ENCODE assay signal across 11 mouse cellular contexts in the genomic region with DNA sequence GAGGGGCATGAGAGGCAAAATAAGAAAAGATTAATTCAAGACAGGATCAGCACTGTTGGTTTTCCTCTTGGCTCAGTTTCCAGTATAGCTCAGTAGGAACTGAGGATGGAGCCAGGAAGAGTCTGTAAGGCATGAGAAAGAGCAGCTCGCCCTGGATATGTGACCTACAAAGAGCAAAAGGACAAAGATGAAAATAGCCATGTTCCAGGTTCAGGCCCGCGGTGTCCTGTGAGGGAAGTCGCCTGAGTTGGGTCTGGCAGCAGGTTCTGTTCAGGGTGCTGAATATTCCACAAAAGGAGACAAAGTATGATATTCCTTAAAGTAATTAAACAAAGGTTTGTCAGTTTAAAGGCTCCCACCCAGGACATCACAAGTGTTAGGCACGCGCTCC. TPM values are rescaled to one million over a fixed set of nuclear protein-coding genes. Genes with fewer than 3 reads are reported as not detected.
DNase-seq lines count a peak whose midpoint lies in the region; ATAC-seq and TF ChIP-seq lines count a peak whose summit lies in the region.
"Had no signal": no experiment of that assay in that cellular context is flagged by ENCODE, and none has a peak within 500 bp of the region (broad histone marks: within the 10 kb centered on the region; RNA-seq: fewer than 3 reads in every experiment).

No protein-coding gene starts in this region.

- TF ChIP-seq EP300 in heart, adult 2 months (IDR thresholded peaks at IDR 0.05; ENCODE audit: insufficient read depth, low read depth, low read length): 0 out of 2 replicates have a peak, but pooled peaks have one; percentile 49

- H3K4me1 ChIP-seq in heart, adult 2 months (ENCODE audit: control insufficient read depth, insufficient read depth, low read length): peaks cover 43% of the 10 kb centered on the region
- H3K4me1 ChIP-seq in brown adipose tissue, adult 24 weeks (ENCODE audit: control insufficient read depth, insufficient read depth, insufficient read length, low read length): peaks cover 37% of the 10 kb centered on the region
- peaks cover 50% of the 10 kb centered on the region for H3K4me1 ChIP-seq in limb, embryonic 13.5 days

- H3K4me3 ChIP-seq in heart, adult 2 months: no peak overlapping the region
- no peak overlapping the region for H3K4me3 ChIP-seq in brown adipose tissue, adult 24 weeks (ENCODE audit: insufficient read depth, low read depth, low read length)
- H3K4me3 ChIP-seq in limb, embryonic 13.5 days: no peak overlapping the region
- H3K4me3 ChIP-seq: liver, embryonic 13.5 days had no signal

- H3K4me2 ChIP-seq in limb, embryonic 13.5 days (replicated peaks): no peak overlapping the region
- H3K4me2 ChIP-seq: liver, embryonic 13.5 days had no signal

- peak overlapping the region; percentile 98 for H3K27ac ChIP-seq in heart, adult 2 months
- H3K27ac ChIP-seq in brown adipose tissue, adult 24 weeks (replicated peaks; ENCODE audit: low read depth, low read length): 0 out of 2 replicates have a peak overlapping the region, but pooled peaks have one; percentile 24
- peak overlapping the region; percentile 22; the same call in 1 of the 2 replicates for H3K27ac ChIP-seq in limb, embryonic 13.5 days
- H3K27ac ChIP-seq: liver, embryonic 13.5 days had no signal

- no peaks in the 10 kb centered on the region for H3K9me3 ChIP-seq in limb, embryonic 13.5 days
- H3K9me3 ChIP-seq: liver, embryonic 13.5 days had no signal

- H3K79me2 ChIP-seq in heart, adult 2 months (replicated peaks; ENCODE audit: control insufficient read depth, insufficient read depth, low read length): peaks cover 13% of the 10 kb centered on the region

- no peaks in the 10 kb centered on the region for H3K27me3 ChIP-seq in heart, adult 2 months (ENCODE audit: control insufficient read depth, insufficient read depth, low read length)
- H3K27me3 ChIP-seq in limb, embryonic 13.5 days: no peaks in the 10 kb centered on the region
- H3K27me3 ChIP-seq: liver, embryonic 13.5 days had no signal

- TF ChIP-seq POLR2A in heart, adult 2 months (IDR thresholded peaks at IDR 0.05; ENCODE audit: insufficient read depth, low read depth, low read length): no peak

- ATAC-seq in limb, embryonic 13.5 days (ENCODE audit: low FRiP score, low read depth): no peak

- TF ChIP-seq CTCF in heart, adult 2 months (IDR thresholded peaks at IDR 0.05): no peak

- H3K36me3 ChIP-seq in heart, adult 2 months (ENCODE audit: control insufficient read depth, insufficient read depth, low read length): peaks cover 12% of the 10 kb centered on the region
- no peaks in the 10 kb centered on the region for H3K36me3 ChIP-seq in limb, embryonic 13.5 days
- H3K36me3 ChIP-seq: liver, embryonic 13.5 days had no signal

- 28% methylated on average over 6 of the region's 6 CpGs for WGBS in heart, adult 2 months
- WGBS in limb, embryonic 13.5 days: 83% methylated on average over 6 of the region's 6 CpGs

- peak in 1 of 2 experiments; percentile 41 for DNase-seq in heart, adult 2 months
- DNase-seq in heart, adult 9 months (ENCODE audit: low spot score in 2 of 2): no peak
- peak; percentile 33 to 48 for DNase-seq in heart, postnatal 10 days
- no peak for DNase-seq in adrenal gland, adult (ENCODE audit: inconsistent age in 2 of 2, low spot score in 1 of 2)
- DNase-seq in frontal cortex, postnatal 14 days (ENCODE audit: low spot score in 2 of 2): no peak
- DNase-seq in ovary, postnatal 14 days (ENCODE audit: low spot score): no peak
- DNase-seq: layer of hippocampus, adult 9-11 months; liver, embryonic 13.5 days; right cerebral cortex, postnatal 14 days had no signal

- H3K9ac ChIP-seq in heart, adult 2 months (ENCODE audit: low read depth, low read length): peak overlapping the region; percentile 28
- no peak overlapping the region for H3K9ac ChIP-seq in limb, embryonic 13.5 days
- H3K9ac ChIP-seq: liver, embryonic 13.5 days had no signal

- intact Hi-C loops in heart, adult 2 months (cut with DNase I): no loop called here
- intact Hi-C loops in heart, postnatal 10 days (cut with DNase I): loop anchor here (1.0 kb wide), 1 partner anchor 12 kb away; no protein-coding TSS in a partner anchor

RNA-seq across cellular contexts. Expression of a gene that starts 14.5 kb away (rescaled TPM):
- total RNA-seq in heart, adult 2 months (2021): 100 to 1,000 TPM; 276 to 302 TPM
- 170 and 204 TPM in 2 replicates for polyA plus RNA-seq in heart, adult 2 months (2012; rRNA removed)
- polyA plus RNA-seq in brown adipose tissue, adult 24 weeks (2012; ENCODE audit: insufficient read depth, insufficient read length, missing spikeins): 64.3 and 66.0 TPM in 2 replicates
- 100 to 1,000 TPM; 334 to 336 TPM for total RNA-seq in heart, postnatal 10 days (2021)
- polyA plus RNA-seq in limb, embryonic 13.5 days (2015; fragmentation: Nextera tagmentation; extraction: Ambion mirVana): 17.0 and 17.7 TPM in 2 replicates

RNA-seq across cellular contexts. Expression of a gene that starts 34.8 kb away (rescaled TPM):
- total RNA-seq in heart, adult 2 months (2021): under 1 TPM; 0.18 to 0.30 TPM
- polyA plus RNA-seq in heart, adult 2 months (2012; rRNA removed): 0.47 and 2.3 TPM in 2 replicates
- polyA plus RNA-seq in brown adipose tissue, adult 24 weeks (2012; ENCODE audit: insufficient read depth, insufficient read length, missing spikeins): 4.4 TPM in 1 of 2 replicates, not detected in the other
- total RNA-seq in heart, postnatal 10 days (2021): 1 to 10 TPM in 1 of 2 experiments, under 1 TPM in 1; 0.74 to 1.4 TPM
- 167 and 187 TPM in 2 replicates for polyA plus RNA-seq in limb, embryonic 13.5 days (2015; fragmentation: Nextera tagmentation; extraction: Ambion mirVana)

Comparison
In these comparisons a context has a peak if more than half of its experiments do, and no peak if none do; other contexts are left out.
1. DNase-seq: peak in heart, postnatal 10 days (2 of 2); none in heart, adult 9 months (0 of 2), adrenal gland, adult (0 of 2), frontal cortex, postnatal 14 days (0 of 2) and ovary, postnatal 14 days (single experiment).
2. H3K27ac ChIP-seq: peak in every context shown above with its lines; median percentile 98 in heart, adult 2 months; 24 in brown adipose tissue, adult 24 weeks; 22 in limb, embryonic 13.5 days.
3. RNA of a gene that starts 34.8 kb away (polyA plus RNA-seq): 167 to 187 TPM in limb, embryonic 13.5 days; 0.47 to 2.3 TPM in heart, adult 2 months and 4.4 TPM in brown adipose tissue, adult 24 weeks; every median in the first group is over 10 times any median in the second.